Mouse (Mus musculus): Measurements from ENCODE around the gene Shcbp1l.
"Not testable (repeated sequence)": the region's sequence is repeated elsewhere in the genome, so short reads cannot be mapped to it uniquely, and the experiment has no call there.

GRCm38 (mm10) chr1:153414114-153414723 lies 10.7 kb upstream of the Shcbp1l start:
- not testable (repeated sequence) for TF ChIP-seq GATA1, TAL1 (IDR thresholded peaks at IDR 0.05; ENCODE audit: low read length)
